Mouse (Mus musculus) C2C12 (cell line): ENCODE measurements around the gene Hgd. TPM values are rescaled to one million over a fixed set of nuclear protein-coding genes. Genes with fewer than 3 reads are reported as not detected.

Source experiments
- H3K27me3 ChIP-seq: one replicate; pipeline ENCODE4 v1.6.1; 2011; ENCODE audit not compliant: control insufficient read depth, insufficient read depth, insufficient read length
- H3K36me3 ChIP-seq: one replicate; pipeline ENCODE4 v1.6.1; 2011; ENCODE audit not compliant: control insufficient read depth, insufficient read depth
- H3K4me3 ChIP-seq: one replicate; pipeline ENCODE4 v1.5.1; 2011; ENCODE audit warnings: mild to moderate bottlenecking, control low read depth; ENCODE audit not compliant: poor library complexity, insufficient read depth, severe bottlenecking
- H3K79me2 ChIP-seq: one replicate; pipeline ENCODE4 v1.6.1; 2011; ENCODE audit not compliant: control insufficient read depth, insufficient read depth
- H3K79me3 ChIP-seq: one replicate; pipeline ENCODE4 v1.6.1; 2011; ENCODE audit warnings: low read depth, control low read depth
- H3ac ChIP-seq: one replicate; pipeline ENCODE3; 2011; ENCODE audit warnings: low read depth; ENCODE audit not compliant: control insufficient read depth, insufficient read length
- CEBPB ChIP-seq: IDR thresholded peaks from one replicate; pipeline ENCODE4 v1.6.1; 2011; ENCODE audit warnings: low read depth, mild to moderate bottlenecking, control low read depth, moderate library complexity
- CTCF ChIP-seq: IDR thresholded peaks from one replicate; pipeline ENCODE4 v1.5.1; 2011; ENCODE audit not compliant: control insufficient read depth, insufficient read depth, insufficient read length
- FOSL1 ChIP-seq: IDR thresholded peaks from one replicate; pipeline ENCODE4 v1.8.0; 2011; ENCODE audit warnings: mild to moderate bottlenecking, low read length; ENCODE audit not compliant: poor library complexity, insufficient read depth, severe bottlenecking
- MAX ChIP-seq: IDR thresholded peaks from one replicate; pipeline ENCODE4 v1.6.1; 2011; ENCODE audit warnings: mild to moderate bottlenecking, control low read depth
- MYOD1 ChIP-seq: IDR thresholded peaks from one replicate; pipeline ENCODE4 v1.6.1; 2011; ENCODE audit warnings: low read depth; ENCODE audit not compliant: control insufficient read depth, insufficient read length
- MYOG ChIP-seq: IDR thresholded peaks from one replicate; pipeline ENCODE4 v1.6.1; 2011; ENCODE audit not compliant: control insufficient read depth, insufficient read length; ENCODE audit errors: extremely low read depth
- USF1 ChIP-seq: IDR thresholded peaks from one replicate; pipeline ENCODE4 v1.6.1; 2011; ENCODE audit warnings: low read depth, mild to moderate bottlenecking, control low read depth, moderate library complexity
- polyA plus RNA-seq: library from polyadenylated mRNA; unstranded; fragments of >200 nt; fragmentation: generic; extraction: Trizol; gene quantifications from one replicate; pipeline ENCODE4 v1.2.1, GENCODE M21; 2012; ENCODE audit warnings: missing spikeins

Hgd gene
- polyA plus RNA-seq, 1 experiment, result 0.02 TPM

DNA sequence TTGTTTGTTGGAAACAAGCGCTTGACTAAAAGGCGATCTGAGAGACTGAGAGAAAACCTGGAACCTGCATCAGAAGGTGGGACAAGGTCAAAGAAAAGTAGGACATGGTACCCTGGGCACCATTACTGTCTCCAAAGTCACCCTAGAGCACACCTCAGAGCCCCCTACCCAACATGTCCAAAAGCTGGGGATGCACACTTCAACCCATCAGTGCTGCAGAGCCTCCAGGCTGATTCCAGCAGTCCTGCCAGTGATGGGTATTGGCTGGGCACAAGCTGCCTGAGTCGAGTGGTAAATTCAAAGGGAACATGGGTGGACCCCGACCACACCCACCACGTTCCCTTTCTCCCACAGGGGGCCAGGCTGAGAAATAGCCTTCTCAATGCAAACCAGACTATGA lies 95.4 kb downstream of the Hgd start:
- Histone ChIP-seq H3K79me2 (no peaks in the 10 kb centered on the region), H3K36me3 (no peaks in the 10 kb centered on the region), H3K27me3 (no peaks in the 10 kb centered on the region), H3K79me3 (no peaks in the 10 kb centered on the region), H3K4me3 (no peak overlapping the region), H3ac (no peak overlapping the region)
- TF ChIP-seq MYOD1 (no peak), MYOG (no peak), CTCF (no peak), FOSL1 (no peak), USF1 (no peak), MAX (no peak), CEBPB (no peak)

- H3K79me2 ChIP-seq, result no peaks in the 10 kb centered on the region
- H3K4me3 ChIP-seq, result peak overlapping the region; percentile 0
- TF ChIP-seq FOSL1 (peak; percentile 8), MAX (peak; percentile 62), MYOG (no peak), CEBPB (peak; percentile 49)
- no peaks in the 10 kb centered on the region for H3K27me3 ChIP-seq
- H3ac ChIP-seq, result no peak overlapping the region
- no peaks in the 10 kb centered on the region for H3K36me3 ChIP-seq
- no peaks in the 10 kb centered on the region for H3K79me3 ChIP-seq
Measured at GRCm38 (mm10) chr16:37676024-37676676, 96.2 kb downstream of the Hgd start.

DNA sequence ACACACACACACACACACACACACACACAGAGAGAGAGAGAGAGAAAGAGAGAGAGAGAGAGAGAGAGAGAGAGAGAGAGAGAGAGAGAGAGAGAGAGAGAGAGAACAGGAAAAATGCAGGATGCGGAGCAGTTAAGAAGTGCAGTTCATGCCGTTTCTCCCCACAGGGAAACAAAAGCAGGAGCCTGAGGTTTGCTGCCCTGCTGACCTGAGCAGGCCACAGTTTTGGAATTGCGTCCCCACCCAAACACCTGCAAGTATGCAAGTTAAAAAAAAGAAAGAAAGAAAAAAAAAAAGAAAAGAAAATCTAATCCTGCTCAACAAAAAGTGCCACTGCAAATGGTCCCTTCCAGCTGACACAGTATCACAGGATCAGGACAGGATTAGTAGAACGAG lies 96.7 kb downstream of the Hgd start:
- no peak overlapping the region for H3K4me3 ChIP-seq
- no peaks in the 10 kb centered on the region for H3K79me3 ChIP-seq
- no peak for TF ChIP-seq MYOD1

GRCm38 (mm10) chr16:37677586-37677985 lies 97.6 kb downstream of the Hgd start:
- Histone ChIP-seq H3K79me3 (no peaks in the 10 kb centered on the region), H3K36me3 (no peaks in the 10 kb centered on the region), H3ac (no peak overlapping the region), H3K4me3 (no peak overlapping the region), H3K79me2 (no peaks in the 10 kb centered on the region), H3K27me3 (no peaks in the 10 kb centered on the region)
- no peak for TF ChIP-seq MYOG
- TF ChIP-seq CTCF, result no peak
- no peak for TF ChIP-seq MAX
- no peak for TF ChIP-seq USF1
- TF ChIP-seq CEBPB, result no peak
- TF ChIP-seq MYOD1, result no peak
- TF ChIP-seq FOSL1, result no peak

More for the DNA sequence above, 96.7 kb downstream of the Hgd start:
- H3K79me2 ChIP-seq, result no peaks in the 10 kb centered on the region
- no peak overlapping the region for H3ac ChIP-seq
- no peaks in the 10 kb centered on the region for H3K27me3 ChIP-seq
- no peaks in the 10 kb centered on the region for H3K36me3 ChIP-seq

- H3K4me3 ChIP-seq, result no peak overlapping the region
- H3K36me3 ChIP-seq, result no peaks in the 10 kb centered on the region
- H3K27me3 ChIP-seq, result no peaks in the 10 kb centered on the region
- H3ac ChIP-seq, result no peak overlapping the region
- H3K79me2 ChIP-seq, result no peaks in the 10 kb centered on the region
- H3K79me3 ChIP-seq, result no peaks in the 10 kb centered on the region
- TF ChIP-seq FOSL1 (no peak), MAX (no peak), MYOG (no peak), MYOD1 (no peak), CTCF (no peak), CEBPB (no peak), USF1 (no peak)
Measured at GRCm38 (mm10) chr16:37680216-37680615, 100.3 kb downstream of the Hgd start.

DNA sequence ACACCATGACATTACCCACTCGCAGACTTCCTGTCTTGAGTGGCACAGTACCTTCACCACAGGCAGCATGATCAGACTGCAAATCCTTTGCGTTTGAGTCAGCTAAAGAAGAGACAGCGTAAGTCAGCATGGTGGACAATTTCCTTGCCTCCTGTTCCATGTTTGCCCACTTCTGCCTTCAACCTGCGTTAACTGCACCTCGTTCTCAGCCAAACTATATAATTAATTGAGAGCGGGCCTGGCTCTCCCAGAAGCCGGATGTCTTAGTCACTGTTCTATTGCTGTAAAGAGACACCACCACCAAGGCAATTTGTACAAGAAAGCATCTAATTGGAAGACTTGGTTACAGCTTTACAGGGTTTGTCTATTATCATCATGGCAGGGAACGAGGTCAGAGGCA lies 100.9 kb downstream of the Hgd start:
- Histone ChIP-seq H3K79me2 (no peaks in the 10 kb centered on the region), H3K27me3 (no peaks in the 10 kb centered on the region), H3K4me3 (no peak overlapping the region), H3K79me3 (no peaks in the 10 kb centered on the region), H3K36me3 (no peaks in the 10 kb centered on the region), H3ac (no peak overlapping the region)
- no peak for TF ChIP-seq CTCF
- no peak for TF ChIP-seq MAX
- TF ChIP-seq FOSL1, result no peak
- TF ChIP-seq USF1, result no peak
- TF ChIP-seq MYOD1, result no peak
- TF ChIP-seq MYOG, result no peak
- TF ChIP-seq CEBPB, result no peak

Other genes with a start within 250 kb of the Hgd start
- not detected for gene Stxbp5l, start 195.2 kb upstream of the Hgd start, polyA plus RNA-seq
- gene Gtf2e1, start 40.4 kb upstream of the Hgd start, polyA plus RNA-seq, result 10.2 TPM
- 8.4 TPM for gene Rabl3, start 40.3 kb upstream of the Hgd start, polyA plus RNA-seq
- 68.5 TPM for gene Ndufb4, start 74.3 kb downstream of the Hgd start, polyA plus RNA-seq
- gene Fstl1, start 196.7 kb downstream of the Hgd start, polyA plus RNA-seq, result 153 TPM